Mouse (Mus musculus) retina, adult 2 months (tissue): ENCODE data around the gene Phtf2.
A peak's percentile ranks its signal among the peaks of the same experiment; 100 is the strongest.

Source experiments
- DNase-seq: peaks from one replicate; pipeline ENCODE4 v3.0.0-alpha.2; 2012; ENCODE audit warnings: low read depth, low spot score

Gene Phtf2

GRCm38 (mm10) chr5:20881915-20882800 is at the start of gene Phtf2, which contains the start of gene Tmem60:
Phtf2 (minus strand) TSS chr5:20882124.
Tmem60 (plus strand) TSS chr5:20882191.
- DNase-seq, result peak; percentile 92

- DNase-seq, result no peak
Observed at GRCm38 (mm10) chr5:20931300-20931699, 49.4 kb upstream of the Phtf2 start.

DNA sequence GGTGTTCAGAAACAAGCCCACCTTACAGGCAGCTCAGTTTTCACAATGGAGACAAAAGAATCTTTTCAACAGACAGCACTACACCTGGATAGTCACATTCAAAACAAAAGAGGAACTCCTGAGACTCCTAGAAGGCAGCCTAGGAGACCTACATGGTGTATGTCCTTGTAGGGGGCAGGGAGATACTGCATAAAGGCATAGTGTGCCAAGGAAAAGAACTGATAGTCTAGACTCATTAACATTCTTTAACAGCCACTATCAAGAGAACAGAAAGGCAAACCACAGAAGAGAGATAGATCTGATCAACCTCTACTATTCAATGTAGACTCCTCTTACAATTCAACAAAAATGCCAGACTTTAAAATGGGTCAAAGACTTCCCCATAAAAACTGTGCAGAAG is 48.5 kb upstream of the Phtf2 start:
- DNase-seq, result no peak

DNA sequence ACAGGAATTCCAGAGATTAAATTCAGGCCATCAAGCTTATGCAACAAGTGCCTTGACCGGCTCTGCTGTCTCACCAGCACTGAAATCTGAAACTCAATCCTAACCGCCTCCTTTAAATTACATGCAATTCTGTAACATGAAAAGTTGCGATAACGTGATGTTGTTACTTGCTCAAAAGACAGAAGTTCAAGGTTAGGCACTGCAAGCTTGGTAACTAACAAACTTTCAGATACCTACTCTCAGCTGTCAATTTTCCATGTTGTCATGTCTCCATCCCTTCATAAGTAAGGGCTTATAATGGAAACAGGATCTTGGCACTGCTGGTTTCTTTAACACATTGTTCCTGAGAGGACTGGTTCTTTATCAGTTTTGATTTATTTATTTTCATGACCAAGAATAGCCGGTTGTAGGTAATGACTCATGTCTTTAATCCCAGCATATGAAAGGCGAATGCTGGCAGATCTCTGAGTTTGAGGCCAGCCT is 47.8 kb upstream of the Phtf2 start:
- no peak for DNase-seq

DNA sequence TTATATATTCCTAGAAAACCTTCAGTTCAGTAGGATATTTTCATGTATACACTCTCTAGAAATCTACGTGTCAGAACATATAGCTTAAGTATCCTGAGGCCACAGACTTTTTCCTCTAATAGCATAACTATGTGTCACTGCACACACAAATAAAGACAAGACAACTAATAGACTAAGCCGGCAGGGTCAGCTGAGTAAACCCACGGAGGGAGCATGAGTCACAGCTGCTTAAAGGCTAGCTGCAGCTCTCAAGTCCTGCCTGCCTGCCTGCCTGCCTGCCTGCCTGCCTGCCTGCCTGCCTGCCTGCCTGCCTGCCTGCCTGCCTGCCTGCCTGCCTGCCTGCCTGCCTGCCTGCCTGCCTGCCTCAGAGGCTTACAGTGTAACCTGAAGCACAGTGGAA is 43.5 kb upstream of the Phtf2 start:
- no peak for DNase-seq

DNA sequence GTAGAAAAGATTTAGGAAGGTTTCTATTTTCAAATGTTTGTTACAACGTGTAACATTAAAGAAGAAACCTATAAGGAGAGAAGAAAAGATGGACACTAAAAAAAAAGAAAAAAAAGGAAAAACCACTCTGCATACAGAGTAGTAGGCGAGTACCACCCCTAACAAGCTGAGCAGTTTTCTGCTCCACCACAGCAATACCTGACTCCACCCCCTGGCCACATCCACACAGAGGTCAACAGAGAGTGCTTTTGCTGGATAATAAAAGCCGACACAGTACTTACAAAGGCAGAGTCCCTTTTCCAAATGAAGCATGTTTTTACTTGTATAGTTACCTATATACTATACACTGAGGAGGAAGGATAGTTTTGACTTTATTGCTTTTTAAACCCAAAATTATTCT is 42.7 kb upstream of the Phtf2 start:
- no peak for DNase-seq

GRCm38 (mm10) chr5:20919566-20919965 is 37.6 kb upstream of the Phtf2 start:
- no peak for DNase-seq

DNA sequence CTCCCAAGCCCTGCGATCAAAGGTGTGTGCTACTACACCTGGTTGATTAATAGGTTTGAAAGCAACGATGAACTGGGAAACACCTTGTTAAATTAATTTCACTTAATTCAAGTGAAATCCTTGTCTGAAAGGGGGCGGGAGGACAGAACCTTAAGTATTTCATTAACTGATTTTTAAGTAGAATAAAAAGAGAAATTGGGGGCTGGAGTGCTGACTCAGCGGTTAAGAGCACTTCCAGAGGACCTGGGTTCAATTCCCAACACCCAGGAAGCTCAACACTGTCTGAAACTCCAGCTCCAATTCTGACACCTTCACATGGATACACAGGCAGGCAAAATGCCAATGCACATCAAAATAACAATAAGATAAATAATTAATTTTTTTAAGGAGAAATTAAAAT is 37.0 kb upstream of the Phtf2 start:
- no peak for DNase-seq

DNA sequence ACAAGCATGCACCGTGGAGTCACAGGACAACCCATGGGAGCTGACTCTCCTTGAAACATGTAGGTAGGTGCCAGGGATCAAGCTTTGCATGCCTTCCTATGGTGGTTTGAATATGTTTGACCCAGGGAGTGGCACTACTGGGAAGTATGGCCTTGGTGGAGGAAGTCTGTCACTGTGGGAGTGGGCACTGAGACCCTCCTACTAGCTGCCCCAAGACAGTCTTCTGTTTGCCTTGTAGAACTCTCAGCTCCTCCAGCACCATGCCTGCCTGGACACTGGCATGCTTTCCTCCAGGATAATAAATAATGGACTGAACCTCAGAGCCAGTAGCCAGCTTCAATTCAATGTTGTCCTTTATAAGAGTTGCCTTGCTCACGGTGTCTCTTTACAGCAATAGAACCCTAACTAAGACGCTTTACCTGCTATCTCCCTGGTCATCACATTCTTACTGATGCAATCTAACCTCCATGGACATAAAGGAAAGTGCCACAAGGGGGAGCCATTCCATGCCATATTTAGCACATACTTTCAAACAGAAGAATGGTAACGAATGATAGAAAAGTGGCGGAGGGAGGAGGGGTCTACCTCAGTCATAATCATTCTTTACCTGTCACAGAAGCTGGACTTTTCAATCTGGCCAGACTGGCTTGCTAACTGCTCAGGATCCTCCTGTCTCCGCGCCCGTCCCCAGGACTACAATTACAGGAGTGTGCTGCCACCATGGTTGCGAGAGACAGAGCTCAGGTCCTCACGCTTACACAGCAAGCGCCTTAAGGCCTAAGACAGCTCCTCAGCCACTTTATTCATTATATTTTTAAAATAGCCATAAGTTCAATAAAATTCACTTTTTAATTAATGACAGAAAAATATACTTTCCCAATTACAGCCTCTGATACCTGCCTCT is 31.7 kb upstream of the Phtf2 start:
- peak; percentile 55 for DNase-seq

DNA sequence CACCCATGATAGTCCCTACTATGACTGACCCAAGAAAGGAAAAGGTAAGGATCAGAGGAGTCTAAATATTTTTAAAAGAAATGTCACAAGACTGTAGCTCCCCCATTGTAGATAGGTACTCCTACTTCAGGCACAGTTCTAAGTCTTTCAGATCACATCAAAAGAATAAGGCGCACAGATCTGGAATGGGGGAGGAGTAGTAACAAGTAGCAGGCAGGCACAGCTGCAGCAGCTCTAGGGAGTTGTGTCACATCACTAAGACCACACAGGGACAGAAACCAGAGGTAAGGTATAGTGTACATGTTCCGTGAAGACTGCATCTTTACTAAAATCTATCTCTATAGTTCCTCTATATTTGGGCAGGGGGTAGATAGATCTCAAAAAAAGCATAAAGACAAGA is 29.8 kb upstream of the Phtf2 start:
- no peak for DNase-seq

DNA sequence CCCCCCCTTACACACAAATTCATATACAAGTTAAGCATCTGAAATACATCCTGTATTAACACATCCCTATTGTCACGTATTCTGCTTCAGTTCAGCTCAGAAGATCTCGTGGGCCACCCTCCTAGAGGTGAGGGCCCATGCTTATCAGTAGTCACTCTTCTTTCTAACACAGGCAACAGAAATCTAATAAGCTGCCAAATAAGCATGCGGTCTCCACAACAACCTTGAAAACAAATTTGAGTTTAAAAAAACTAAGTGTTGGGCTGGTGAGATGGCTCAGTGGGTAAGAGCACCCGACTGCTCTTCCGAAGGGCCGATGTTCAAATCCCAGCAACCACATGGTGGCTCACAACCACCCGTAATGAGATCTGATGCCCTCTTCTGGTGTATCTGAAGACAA is 24.3 kb upstream of the Phtf2 start:
- DNase-seq, result no peak

DNA sequence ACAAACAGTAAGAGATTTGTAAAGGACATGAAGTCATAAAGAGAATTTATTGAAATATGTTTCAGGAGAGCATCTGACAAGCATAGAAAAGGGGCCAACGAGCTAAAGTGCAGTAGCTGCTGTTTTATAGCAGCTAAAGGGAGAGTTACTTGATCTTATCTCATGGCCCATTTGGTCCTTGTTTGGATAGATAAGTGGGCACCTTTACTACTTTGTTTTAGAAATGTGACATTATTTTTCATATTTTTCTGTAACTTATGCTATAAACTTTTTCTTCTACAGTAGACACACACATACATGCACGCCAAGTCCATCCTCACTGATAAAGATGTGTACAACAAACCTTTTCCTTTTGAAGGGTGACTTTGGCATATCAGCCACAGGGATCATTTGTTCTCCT is 23.5 kb upstream of the Phtf2 start:
- DNase-seq, result no peak

- no peak for DNase-seq
Observed at GRCm38 (mm10) chr5:20904647-20905046, 22.7 kb upstream of the Phtf2 start.

DNA sequence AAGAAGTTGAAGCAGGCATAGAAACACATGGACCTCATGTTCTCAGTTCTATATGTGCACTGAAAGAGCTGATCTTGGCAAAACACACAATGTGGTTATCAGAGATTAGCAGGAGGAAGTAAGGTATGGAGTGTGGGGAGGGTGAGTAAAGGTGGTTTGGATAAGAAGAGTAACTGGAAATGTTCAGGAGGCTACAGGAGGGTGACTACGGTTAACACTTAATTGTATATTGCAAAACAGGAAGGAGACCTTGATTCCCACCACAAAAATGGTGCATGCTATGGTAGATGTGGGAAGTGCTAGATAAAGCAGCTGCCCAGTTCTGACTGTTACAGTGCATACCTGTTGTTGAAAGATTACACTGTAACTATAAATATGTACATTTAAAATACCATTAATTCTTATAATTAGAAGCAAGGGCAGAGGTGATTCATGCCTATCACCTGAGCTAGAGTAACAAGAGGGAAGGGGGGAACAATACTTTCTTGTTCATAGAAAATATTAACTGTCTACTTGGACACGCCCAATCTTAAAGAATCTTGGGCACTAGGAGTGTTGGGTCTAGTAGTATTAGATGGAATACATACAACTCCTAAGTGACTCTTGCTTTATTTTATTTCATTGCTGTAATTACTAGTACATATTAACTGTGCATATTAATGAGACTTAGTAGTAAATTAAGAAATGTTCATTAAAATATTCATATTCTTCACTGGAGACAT is 15.7 kb upstream of the Phtf2 start:
- no peak for DNase-seq

- no peak for DNase-seq
Observed at GRCm38 (mm10) chr5:20884036-20884620, 2.2 kb upstream of the Phtf2 start.

DNA sequence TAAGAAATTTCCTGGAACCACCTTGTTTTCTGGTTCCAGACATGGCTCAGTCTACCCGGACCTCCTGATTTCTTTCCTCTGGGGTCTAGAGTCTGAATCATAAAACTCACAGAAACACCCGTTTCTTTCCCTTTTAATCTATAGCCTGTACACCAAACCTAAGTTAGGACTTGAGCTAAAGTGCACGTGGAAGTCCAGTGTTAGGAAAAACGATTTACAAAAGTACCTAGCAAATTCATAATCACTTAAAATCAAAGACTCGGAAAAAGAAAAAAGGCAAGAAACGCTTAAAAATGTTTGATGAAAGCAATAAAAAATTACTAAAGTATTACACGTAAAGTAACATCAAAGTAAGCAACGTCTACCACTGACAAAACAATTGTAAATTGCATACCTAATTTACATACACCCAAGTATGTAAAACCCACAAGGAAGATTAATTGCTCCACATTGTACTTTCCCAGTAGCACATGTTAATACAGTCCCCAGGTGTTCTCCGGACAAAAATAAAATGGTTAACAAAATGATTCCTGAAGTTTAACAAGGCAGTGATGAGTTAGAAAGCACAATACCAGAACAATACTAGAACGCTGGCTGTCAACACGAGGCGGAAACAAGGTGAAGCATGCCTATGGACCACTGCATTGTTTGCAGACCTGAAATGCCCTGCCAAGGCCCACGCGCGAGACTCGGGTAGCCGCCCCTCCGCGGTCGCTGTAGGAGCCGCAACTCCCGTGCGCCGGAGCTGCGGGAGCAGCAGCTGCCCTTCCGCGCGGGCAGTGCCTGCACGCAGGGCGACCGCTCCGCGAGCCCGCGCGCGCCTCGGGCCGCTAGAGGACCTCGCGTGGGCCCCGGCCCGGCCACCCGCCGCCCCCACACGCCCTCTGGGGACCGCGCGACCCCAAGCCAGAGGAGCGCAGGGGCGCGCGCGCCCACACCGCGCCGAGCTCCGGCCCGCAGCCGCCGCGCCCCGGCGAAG is 838 bp downstream of the Phtf2 start:
- no peak for DNase-seq

DNA sequence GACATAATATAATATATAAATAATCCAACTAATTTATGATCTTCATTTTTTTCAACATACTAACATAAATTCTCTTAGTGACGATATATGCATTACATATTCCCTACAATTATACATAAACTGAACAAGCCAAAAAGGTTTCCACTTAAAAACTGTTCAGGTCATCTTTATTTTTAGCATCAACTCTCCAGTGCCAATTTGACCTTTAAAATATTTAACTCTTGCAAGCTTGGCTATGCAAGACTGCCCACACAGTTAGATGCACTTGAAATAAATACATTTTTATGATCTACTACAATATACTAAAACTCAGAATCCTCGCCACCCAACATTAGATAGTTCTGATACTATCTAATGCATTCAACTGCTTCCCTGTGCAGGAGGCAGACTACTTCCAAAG is 1.5 kb downstream of the Phtf2 start:
- no peak for DNase-seq

GRCm38 (mm10) chr5:20876934-20877426 is 4.9 kb downstream of the Phtf2 start:
- no peak for DNase-seq

DNA sequence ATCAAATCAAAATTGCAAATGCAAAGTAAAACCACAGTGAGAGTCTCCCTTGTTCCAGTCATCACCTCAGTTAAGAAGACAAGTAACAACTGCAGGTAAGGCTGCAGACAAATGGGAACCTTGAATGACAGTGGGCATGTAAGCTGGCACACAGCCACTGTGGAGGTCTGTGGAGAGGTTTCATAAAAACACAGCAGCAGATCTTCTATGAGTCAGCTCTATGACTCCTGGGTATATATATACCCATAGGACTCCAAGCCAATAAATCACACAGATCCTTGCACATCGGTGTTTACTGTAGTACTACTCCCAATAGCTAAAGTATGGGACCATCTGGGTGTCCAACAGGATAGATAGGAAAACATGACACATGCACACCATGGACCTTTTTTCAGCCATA is 8.8 kb downstream of the Phtf2 start:
- DNase-seq, result no peak

DNA sequence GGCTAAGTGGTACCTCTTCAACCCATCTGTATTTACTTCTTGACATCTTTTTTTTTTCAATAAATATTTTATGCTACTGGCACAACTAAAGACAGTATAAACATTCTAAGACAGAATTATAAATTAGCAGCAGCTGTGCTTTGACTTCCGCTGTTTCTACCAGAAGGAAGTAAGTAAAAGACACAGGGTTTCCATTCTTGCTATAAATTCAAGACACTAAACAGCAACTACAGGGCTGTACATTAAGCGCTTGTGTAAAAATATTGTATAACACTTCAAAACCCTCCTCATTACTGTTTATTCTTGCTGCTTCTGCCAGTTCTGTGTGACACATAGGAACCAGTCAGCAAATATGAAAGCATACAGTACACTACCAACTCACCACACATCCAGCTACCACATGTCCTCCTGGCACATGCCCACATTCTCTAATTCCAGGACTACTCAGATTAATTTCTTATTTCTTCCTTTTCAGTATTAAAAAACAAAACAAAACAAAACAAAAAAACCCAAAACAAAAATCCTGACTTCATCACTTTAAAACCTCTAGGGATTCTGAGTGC is 16.6 kb downstream of the Phtf2 start:
- DNase-seq, result no peak
